Mouse (Mus musculus) liver, adult 2 months (tissue): Measurements from ENCODE around the gene Gm17545. TPM values are rescaled to one million over a fixed set of nuclear protein-coding genes. Genes with fewer than 3 reads are reported as not detected.

Experiments
- DNase-seq: peaks from one replicate; pipeline ENCODE4 v3.0.0-alpha.2; 2011; ENCODE audit warnings: low read depth, low spot score; ENCODE audit errors: extremely low read depth
- H3K27ac ChIP-seq: fragments of 200-500 bp; replicated peaks from 2 replicates; pipeline ENCODE4 v1.5.1; 2012; ENCODE audit warnings: low read depth, mild to moderate bottlenecking, control low read depth, inconsistent platforms, low read length; ENCODE audit not compliant: insufficient read depth
- H3K27me3 ChIP-seq: fragments of 200-500 bp; 2 replicates; pipeline ENCODE4 v1.6.1; 2012; ENCODE audit warnings: mild to moderate bottlenecking, moderate library complexity, low read length, inconsistent platforms; ENCODE audit not compliant: control insufficient read depth, insufficient read depth
- H3K36me3 ChIP-seq: fragments of 200-500 bp; 2 replicates; pipeline ENCODE4 v1.6.1; 2012; ENCODE audit warnings: low read length, inconsistent platforms; ENCODE audit not compliant: control insufficient read depth, insufficient read depth
- H3K4me1 ChIP-seq: fragments of 200-500 bp; 2 replicates; pipeline ENCODE4 v1.6.1; 2011; ENCODE audit warnings: low read length; ENCODE audit not compliant: control insufficient read depth, insufficient read depth
- H3K4me3 ChIP-seq: fragments of 200-500 bp; 2 replicates; pipeline ENCODE4 v1.5.1; 2011; ENCODE audit warnings: low read depth, mild to moderate bottlenecking, control low read depth, low read length, moderate library complexity; ENCODE audit not compliant: insufficient read depth
- H3K79me2 ChIP-seq: fragments of 200-500 bp; 2 replicates; pipeline ENCODE4 v1.6.1; 2012; ENCODE audit warnings: inconsistent platforms, mild to moderate bottlenecking, low read length, moderate library complexity; ENCODE audit not compliant: control insufficient read depth, insufficient read depth
- H3K9ac ChIP-seq: fragments of 200-500 bp; 2 replicates; pipeline ENCODE4 v1.6.1; 2012; ENCODE audit warnings: low read depth, mild to moderate bottlenecking, control low read depth, inconsistent platforms, low read length
- CTCF ChIP-seq: fragments of 200-500 bp; IDR thresholded peaks from 2 replicates; pipeline ENCODE4 v1.5.1; 2011; ENCODE audit warnings: low read depth, low read length, control low read depth
- POLR2A ChIP-seq: fragments of 200-500 bp; IDR thresholded peaks from 2 replicates; pipeline ENCODE4 v1.6.1; 2011; ENCODE audit warnings: low read length, control low read depth; ENCODE audit not compliant: insufficient read depth; ENCODE audit errors: extremely low read depth
- WGBS: fragments of 180-500 bp; shearing (Covaris S2); methylation state at CpG from one replicate; pipeline ENCODE4 v1.1.7; 2018; 5-methylcytosine and 5-hydroxymethylcytosine counted together
- polyA plus RNA-seq: library from polyadenylated mRNA; depleted of rRNA; stranded (reverse); fragments of >200 nt; gene quantifications from 2 replicates; pipeline ENCODE4 v1.2.3, GENCODE M21; 2012
- total RNA-seq: library from RNA; depleted of rRNA; stranded (reverse); fragments of >200 nt; gene quantifications from 2 replicates; pipeline ENCODE4 v1.2.3, GENCODE M21; 2014

Gene Gm17545
- total and polyA plus RNA-seq, 2 experiments, result not detected

GRCm38 (mm10) chr9:22416187-22416586, 37.9 kb upstream of the Gm17545 start:
- Histone ChIP-seq H3K36me3 (no peaks in the 10 kb centered on the region), H3K79me2 (no peaks in the 10 kb centered on the region), H3K9ac (no peak overlapping the region), H3K4me1 (peaks cover 9% of the 10 kb centered on the region), H3K27ac (no peak overlapping the region), H3K27me3 (no peaks in the 10 kb centered on the region), H3K4me3 (no peak overlapping the region)
- TF ChIP-seq CTCF (no peak), POLR2A (no peak)
- 92% methylated on average over 3 of the region's 3 CpGs for WGBS
- no peak for DNase-seq

- no peaks in the 10 kb centered on the region for H3K36me3 ChIP-seq
- no peak for TF ChIP-seq CTCF
- no peak for TF ChIP-seq POLR2A
- H3K27me3 ChIP-seq, result no peaks in the 10 kb centered on the region
- no peaks in the 10 kb centered on the region for H3K79me2 ChIP-seq
- no peak overlapping the region for H3K4me3 ChIP-seq
- H3K4me1 ChIP-seq, result peaks cover 9% of the 10 kb centered on the region
- no peak overlapping the region for H3K9ac ChIP-seq
- DNase-seq, result peak; percentile 79
- no peak overlapping the region for H3K27ac ChIP-seq
- WGBS, result 14% methylated on average over 6 of the region's 6 CpGs
These were observed 36.5 kb upstream of the Gm17545 start for GRCm38 (mm10) chr9:22417547-22417946.

- no peaks in the 10 kb centered on the region for H3K27me3 ChIP-seq
- 95% methylated on average over 3 of the region's 3 CpGs for WGBS
These were observed 34.2 kb upstream of the Gm17545 start for GRCm38 (mm10) chr9:22419877-22420276.

GRCm38 (mm10) chr9:22420491-22420890, 33.6 kb upstream of the Gm17545 start:
- TF ChIP-seq CTCF (no peak), POLR2A (no peak)
- DNase-seq, result peak; percentile 93
- 8% methylated on average over 7 of the region's 7 CpGs for WGBS

More at GRCm38 (mm10) chr9:22419877-22420276, 34.2 kb upstream of the Gm17545 start:
- H3K79me2 ChIP-seq, result no peaks in the 10 kb centered on the region
- H3K4me3 ChIP-seq, result no peak overlapping the region
- no peak overlapping the region for H3K27ac ChIP-seq
- H3K36me3 ChIP-seq, result no peaks in the 10 kb centered on the region
- no peak overlapping the region for H3K9ac ChIP-seq
- H3K4me1 ChIP-seq, result peaks cover 9% of the 10 kb centered on the region
- DNase-seq, result no peak
- TF ChIP-seq CTCF (no peak), POLR2A (no peak)

GRCm38 (mm10) chr9:22422559-22422958, 31.5 kb upstream of the Gm17545 start:
- TF ChIP-seq CTCF, result no peak
- no peak for TF ChIP-seq POLR2A
- Histone ChIP-seq H3K4me3 (no peak overlapping the region), H3K9ac (no peak overlapping the region), H3K27me3 (no peaks in the 10 kb centered on the region), H3K36me3 (no peaks in the 10 kb centered on the region), H3K27ac (no peak overlapping the region), H3K79me2 (no peaks in the 10 kb centered on the region), H3K4me1 (peaks cover 5% of the 10 kb centered on the region; the same call in 1 of the 2 replicates)
- no peak for DNase-seq
- WGBS, result 80% methylated on average over 1 of the region's 1 CpGs

More at GRCm38 (mm10) chr9:22420491-22420890, 33.6 kb upstream of the Gm17545 start:
- Histone ChIP-seq H3K79me2 (no peaks in the 10 kb centered on the region), H3K36me3 (no peaks in the 10 kb centered on the region), H3K4me1 (peaks cover 9% of the 10 kb centered on the region), H3K9ac (no peak overlapping the region), H3K4me3 (no peak overlapping the region), H3K27me3 (no peaks in the 10 kb centered on the region), H3K27ac (no peak overlapping the region)

GRCm38 (mm10) chr9:22423507-22423906, 30.6 kb upstream of the Gm17545 start:
- Histone ChIP-seq H3K4me1 (no peaks in the 10 kb centered on the region; the same call in 1 of the 2 replicates), H3K27me3 (no peaks in the 10 kb centered on the region), H3K4me3 (no peak overlapping the region), H3K36me3 (no peaks in the 10 kb centered on the region), H3K79me2 (no peaks in the 10 kb centered on the region), H3K9ac (no peak overlapping the region), H3K27ac (no peak overlapping the region)
- no peak for TF ChIP-seq POLR2A
- no peak for DNase-seq
- 82% methylated on average over 1 of the region's 1 CpGs for WGBS
